Mouse (Mus musculus): ENCODE measurements around the gene Kctd11.
"Not testable (repeated sequence)": the region's sequence is repeated elsewhere in the genome, so short reads cannot be mapped to it uniquely, and the experiment has no call there.

- TF ChIP-seq CTCF (IDR thresholded peaks at IDR 0.05; ENCODE audit: low read depth, low read length); POLR2A (IDR thresholded peaks at IDR 0.05; ENCODE audit: insufficient read depth, low read length); EP300 (IDR thresholded peaks at IDR 0.05; ENCODE audit: insufficient read depth, low read depth, low read length): not testable (repeated sequence)
Measured at GRCm38 (mm10) chr11:69930176-69930575, 49.0 kb upstream of the Kctd11 start.

Data from ES-Bruce4 (cell line).